Mouse (Mus musculus) C2C12 (cell line): ENCODE results near the gene Hs6st1.

Experiments
- CEBPB ChIP-seq: IDR thresholded peaks from one replicate; pipeline ENCODE4 v1.6.1; 2011; ENCODE audit warnings: low read depth, mild to moderate bottlenecking, control low read depth, moderate library complexity
- CTCF ChIP-seq: IDR thresholded peaks from one replicate; pipeline ENCODE4 v1.5.1; 2011; ENCODE audit not compliant: control insufficient read depth, insufficient read depth, insufficient read length
- USF1 ChIP-seq: IDR thresholded peaks from one replicate; pipeline ENCODE4 v1.6.1; 2011; ENCODE audit warnings: low read depth, mild to moderate bottlenecking, control low read depth, moderate library complexity

DNA sequence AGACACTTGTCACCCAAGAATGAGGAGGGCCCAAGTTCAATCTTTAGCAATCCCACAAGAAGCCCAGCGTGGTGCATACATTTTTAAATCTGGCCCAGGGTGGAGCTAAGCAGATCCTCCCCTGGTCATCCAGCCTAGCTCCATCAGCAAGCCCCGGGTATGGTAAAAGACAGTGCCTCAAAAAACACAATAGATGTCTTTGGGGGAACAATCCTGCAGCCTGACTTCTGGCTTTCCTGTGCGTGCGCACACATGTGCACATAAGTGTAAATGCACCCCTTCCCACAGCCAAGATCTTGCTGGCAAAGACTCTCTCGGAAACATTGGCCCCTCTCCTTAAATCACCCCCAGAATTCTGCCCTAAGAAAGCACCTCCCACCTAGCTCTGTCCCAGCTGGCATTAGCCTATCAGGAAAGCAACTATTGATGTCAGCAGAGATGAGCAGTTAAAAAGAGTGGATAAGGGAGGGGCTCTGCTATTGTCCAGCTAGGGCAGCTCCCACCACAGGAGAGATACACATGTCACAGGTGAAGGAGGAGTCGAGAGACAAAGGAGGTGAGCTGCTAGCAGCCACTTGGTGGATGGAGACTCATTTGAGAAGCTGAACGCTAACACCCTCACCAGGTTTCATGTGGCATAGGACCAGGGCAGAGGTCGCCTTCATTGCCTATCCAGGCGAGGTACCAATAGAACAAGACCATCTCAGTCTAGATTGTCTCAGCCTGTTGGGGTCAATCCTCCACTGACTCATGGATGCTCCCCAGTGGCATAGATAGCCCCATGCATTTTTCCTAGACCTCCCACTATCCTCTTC is 5.2 kb upstream of the Hs6st1 start:
- TF ChIP-seq CTCF (no peak), USF1 (no peak), CEBPB (no peak)
